Comparison of ENCODE assay signal across 23 mouse cellular contexts in genomic region chr9:103409119-103409518, GRCm38 (mm10). TPM values are rescaled to one million over a fixed set of nuclear protein-coding genes. Genes with fewer than 3 reads are reported as not detected.
DNase-seq lines count a peak whose midpoint lies in the region; ATAC-seq lines count a peak whose summit lies in the region.
"Had no signal": no experiment of that assay in that cellular context is flagged by ENCODE, and none has a peak within 500 bp of the region (broad histone marks: within the 10 kb centered on the region; RNA-seq: fewer than 3 reads in every experiment).

No protein-coding gene starts in this region.

- 0 out of 2 replicates have a peak, but pooled peaks cover 18% of the 10 kb centered on the region for H3K4me1 ChIP-seq in hindbrain, embryonic 15.5 days (replicated peaks)
- H3K4me1 ChIP-seq in hindbrain, embryonic 11.5 days (replicated peaks; ENCODE audit: control insufficient read depth, insufficient read depth, low read length): no peaks in the 10 kb centered on the region
- peaks cover 15% of the 10 kb centered on the region for H3K4me1 ChIP-seq in embryonic facial prominence, embryonic 14.5 days (ENCODE audit: control insufficient read depth, insufficient read depth, low read length)
- H3K4me1 ChIP-seq in limb, embryonic 15.5 days: peaks cover 25% of the 10 kb centered on the region
- H3K4me1 ChIP-seq: liver, embryonic 12.5 days had no signal

- no peak for DNase-seq in hindbrain, embryonic 11.5 days (ENCODE audit: low spot score)
- peak; percentile 39 for DNase-seq in brain, adult 2 months (ENCODE audit: low read depth, low spot score)
- peak; percentile 50 for DNase-seq in embryonic facial prominence, embryonic 14.5 days (ENCODE audit: low spot score)
- no peak for DNase-seq in spleen, adult 12 weeks (ENCODE audit: low spot score)
- DNase-seq in left cerebral cortex, adult 11 months (ENCODE audit: low spot score): no peak
- DNase-seq: adrenal gland, adult 2 months; B cell, adult 2 months; cerebellum, adult 18-20 months; cerebellum, postnatal 25 days; gastrocnemius, postnatal 10 days; kidney, postnatal 4 days; lung, adult 18-20 months; lung, postnatal 10 days; thymus, postnatal 14 days had no signal

- 78% methylated on average over 2 of the region's 2 CpGs for WGBS in hindbrain, embryonic 15.5 days
- 90% methylated on average over 2 of the region's 2 CpGs for WGBS in hindbrain, embryonic 11.5 days
- WGBS in embryonic facial prominence, embryonic 14.5 days: 57% methylated on average over 2 of the region's 2 CpGs
- 31% methylated on average over 2 of the region's 2 CpGs for WGBS in limb, embryonic 15.5 days

- ATAC-seq in hindbrain, embryonic 15.5 days (ENCODE audit: low FRiP score, low read depth): no peak
- no peak for ATAC-seq in hindbrain, embryonic 11.5 days (ENCODE audit: low FRiP score)
- no peak for ATAC-seq in embryonic facial prominence, embryonic 14.5 days (ENCODE audit: low read depth)
- ATAC-seq in limb, embryonic 15.5 days (ENCODE audit: insufficient number of reproducible peaks, low FRiP score, low TSS enrichment, low read depth): no peak
- ATAC-seq: forebrain, embryonic 13.5 days; intestine, postnatal 0 days; liver, embryonic 12.5 days had no signal

- H3K4me2 ChIP-seq in hindbrain, embryonic 15.5 days: no peak overlapping the region
- no peak overlapping the region for H3K4me2 ChIP-seq in hindbrain, embryonic 11.5 days (replicated peaks; ENCODE audit: low read depth, low read length)
- H3K4me2 ChIP-seq in embryonic facial prominence, embryonic 14.5 days (ENCODE audit: low read depth, low read length): no peak overlapping the region
- H3K4me2 ChIP-seq in limb, embryonic 15.5 days: no peak overlapping the region
- H3K4me2 ChIP-seq: forebrain, embryonic 13.5 days; liver, embryonic 12.5 days had no signal

- H3K9ac ChIP-seq in hindbrain, embryonic 15.5 days: no peak overlapping the region
- H3K9ac ChIP-seq in hindbrain, embryonic 11.5 days (ENCODE audit: low read depth, low read length): no peak overlapping the region
- no peak overlapping the region for H3K9ac ChIP-seq in embryonic facial prominence, embryonic 14.5 days (ENCODE audit: low read depth, low read length)
- H3K9ac ChIP-seq in limb, embryonic 15.5 days: no peak overlapping the region
- H3K9ac ChIP-seq: forebrain, embryonic 13.5 days; liver, embryonic 12.5 days had no signal

- H3K27me3 ChIP-seq in hindbrain, embryonic 15.5 days: no peaks in the 10 kb centered on the region
- no peaks in the 10 kb centered on the region for H3K27me3 ChIP-seq in hindbrain, embryonic 11.5 days (ENCODE audit: control insufficient read depth, insufficient read depth, low read length)
- H3K27me3 ChIP-seq in embryonic facial prominence, embryonic 14.5 days (replicated peaks; ENCODE audit: control insufficient read depth, insufficient read depth, low read length): no peaks in the 10 kb centered on the region
- H3K27me3 ChIP-seq in limb, embryonic 15.5 days: no peaks in the 10 kb centered on the region
- H3K27me3 ChIP-seq: CH12.LX; forebrain, embryonic 13.5 days; liver, embryonic 12.5 days had no signal

- H3K36me3 ChIP-seq in hindbrain, embryonic 15.5 days: no peaks in the 10 kb centered on the region
- no peaks in the 10 kb centered on the region for H3K36me3 ChIP-seq in hindbrain, embryonic 11.5 days (ENCODE audit: control insufficient read depth, insufficient read depth, low read length)
- no peaks in the 10 kb centered on the region for H3K36me3 ChIP-seq in embryonic facial prominence, embryonic 14.5 days (ENCODE audit: control insufficient read depth, insufficient read depth, low read length)
- no peaks in the 10 kb centered on the region for H3K36me3 ChIP-seq in limb, embryonic 15.5 days
- H3K36me3 ChIP-seq: G1E; liver, embryonic 12.5 days; midbrain, embryonic 10.5 days had no signal

- H3K9me3 ChIP-seq in hindbrain, embryonic 15.5 days: no peaks in the 10 kb centered on the region
- no peaks in the 10 kb centered on the region for H3K9me3 ChIP-seq in hindbrain, embryonic 11.5 days (ENCODE audit: control insufficient read depth, low read length)
- H3K9me3 ChIP-seq in embryonic facial prominence, embryonic 14.5 days (ENCODE audit: control insufficient read depth, low read length): no peaks in the 10 kb centered on the region
- no peaks in the 10 kb centered on the region for H3K9me3 ChIP-seq in limb, embryonic 15.5 days
- H3K9me3 ChIP-seq: forebrain, embryonic 13.5 days; G1E; liver, embryonic 12.5 days; midbrain, embryonic 10.5 days had no signal

- no peak overlapping the region for H3K4me3 ChIP-seq in hindbrain, embryonic 15.5 days
- no peak overlapping the region for H3K4me3 ChIP-seq in hindbrain, embryonic 11.5 days (ENCODE audit: low read depth, low read length)
- no peak overlapping the region for H3K4me3 ChIP-seq in embryonic facial prominence, embryonic 14.5 days (ENCODE audit: low read depth, low read length)
- H3K4me3 ChIP-seq in limb, embryonic 15.5 days: no peak overlapping the region
- H3K4me3 ChIP-seq: erythroblast, embryonic 14.5 days; forebrain, embryonic 13.5 days; liver, embryonic 12.5 days; midbrain, embryonic 10.5 days had no signal

- H3K27ac ChIP-seq in hindbrain, embryonic 15.5 days (replicated peaks): peak overlapping the region; percentile 61
- H3K27ac ChIP-seq in hindbrain, embryonic 11.5 days (ENCODE audit: low read depth, low read length): no peak overlapping the region
- peak overlapping the region; percentile 56; the same call in 1 of the 2 replicates for H3K27ac ChIP-seq in embryonic facial prominence, embryonic 14.5 days (replicated peaks; ENCODE audit: low read depth, low read length)
- peak overlapping the region; percentile 28; the same call in 1 of the 2 replicates for H3K27ac ChIP-seq in limb, embryonic 15.5 days
- H3K27ac ChIP-seq: forebrain, embryonic 13.5 days; liver, embryonic 12.5 days; midbrain, embryonic 10.5 days had no signal

RNA-seq across cellular contexts. Expression of gene Cdv3, which starts 43.5 kb away (rescaled TPM):
- polyA plus RNA-seq in hindbrain, embryonic 15.5 days (2015; fragmentation: Nextera tagmentation; extraction: Ambion mirVana): 85.6 and 85.9 TPM in 2 replicates
- 105 and 135 TPM in 2 replicates for polyA plus RNA-seq in hindbrain, embryonic 11.5 days (2014; fragmentation: Nextera tagmentation; extraction: Ambion mirVana)
- 92.7 and 94.0 TPM in 2 replicates for polyA plus RNA-seq in embryonic facial prominence, embryonic 14.5 days (2014; fragmentation: Nextera tagmentation; extraction: Ambion mirVana)
- 95.2 and 121 TPM in 2 replicates for polyA plus RNA-seq in limb, embryonic 15.5 days (2015; fragmentation: Nextera tagmentation; extraction: Ambion mirVana)

Comparison
In these comparisons a context has a peak if more than half of its experiments do, and no peak if none do; other contexts are left out.
1. DNase-seq: peak in brain, adult 2 months (single experiment) and embryonic facial prominence, embryonic 14.5 days (single experiment); none in hindbrain, embryonic 11.5 days (single experiment), spleen, adult 12 weeks (single experiment) and left cerebral cortex, adult 11 months (single experiment).